Mouse (Mus musculus): Measurements from ENCODE around the gene Anks1b.
A peak's percentile ranks its signal among the peaks of the same experiment; 100 is the strongest.

Anks1b gene

GRCm38 (mm10) chr10:90380704-90381339 is 507.5 kb downstream of the Anks1b start:
- DNase-seq, result no peak

DNA sequence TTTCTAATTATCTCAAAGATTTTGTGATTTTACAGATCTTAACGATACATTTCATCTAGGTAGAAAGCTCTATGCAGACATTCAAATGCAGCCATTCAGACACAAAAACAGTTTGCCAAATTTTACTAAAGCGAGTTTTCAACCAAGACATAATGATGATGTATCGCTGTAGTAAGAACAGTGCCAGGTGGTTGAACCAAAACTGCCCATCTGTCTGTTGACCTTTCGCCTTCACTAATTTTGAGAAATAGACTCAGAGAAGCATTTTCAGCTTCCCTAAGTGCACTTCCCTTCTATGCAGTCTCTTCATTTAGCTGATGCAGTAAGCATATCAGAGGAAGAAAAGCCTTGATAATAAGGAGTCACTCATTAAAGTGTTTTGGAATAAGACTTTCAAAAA is 527.1 kb downstream of the Anks1b start:
- DNase-seq, result peak; percentile 13 to 55

- DNase-seq, result no peak
Observed at GRCm38 (mm10) chr10:90408484-90408883, 535.2 kb downstream of the Anks1b start.

DNA sequence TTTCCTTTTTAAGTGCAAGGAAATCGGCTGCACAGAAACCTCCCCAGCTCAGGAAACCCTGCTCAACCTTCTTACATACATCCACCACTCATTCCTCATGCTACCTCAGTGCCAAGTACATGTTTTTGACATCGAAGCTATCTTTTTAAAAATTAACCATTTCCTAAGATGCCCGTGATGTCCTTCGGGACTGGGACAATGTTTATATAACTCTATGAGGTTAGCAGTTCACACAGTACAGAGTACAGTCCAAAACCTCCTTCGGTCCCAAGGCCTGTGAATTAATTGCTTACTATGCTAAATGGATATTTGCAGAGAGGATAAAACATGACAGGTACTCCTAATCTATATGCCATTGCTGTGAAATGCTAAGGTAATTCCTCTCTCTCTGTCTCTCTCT is 558.2 kb downstream of the Anks1b start:
- DNase-seq, result no peak

GRCm38 (mm10) chr10:90431974-90432373 is 558.7 kb downstream of the Anks1b start:
- no peak for DNase-seq

DNA sequence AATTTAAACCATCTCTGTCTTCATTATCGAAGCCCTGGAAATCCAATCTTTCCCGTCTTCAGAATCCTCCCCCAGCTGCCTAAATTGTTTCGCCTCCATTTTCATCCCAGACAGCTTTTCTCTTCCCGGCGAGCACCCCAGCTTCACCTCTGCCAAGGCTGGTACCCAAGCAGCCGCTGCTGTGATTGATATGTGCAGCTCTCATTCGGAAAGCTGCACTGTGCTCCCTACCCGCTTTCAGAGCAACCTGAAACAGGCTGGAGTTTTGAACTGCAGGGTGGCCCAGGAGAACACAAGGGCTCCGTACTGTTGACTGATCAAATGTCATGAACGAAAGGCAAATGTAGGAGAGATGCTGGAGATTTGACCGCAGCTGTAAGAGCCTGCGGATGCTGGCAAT is 559.2 kb downstream of the Anks1b start:
- peak in 1 of 2 experiments; percentile 11 for DNase-seq

DNA sequence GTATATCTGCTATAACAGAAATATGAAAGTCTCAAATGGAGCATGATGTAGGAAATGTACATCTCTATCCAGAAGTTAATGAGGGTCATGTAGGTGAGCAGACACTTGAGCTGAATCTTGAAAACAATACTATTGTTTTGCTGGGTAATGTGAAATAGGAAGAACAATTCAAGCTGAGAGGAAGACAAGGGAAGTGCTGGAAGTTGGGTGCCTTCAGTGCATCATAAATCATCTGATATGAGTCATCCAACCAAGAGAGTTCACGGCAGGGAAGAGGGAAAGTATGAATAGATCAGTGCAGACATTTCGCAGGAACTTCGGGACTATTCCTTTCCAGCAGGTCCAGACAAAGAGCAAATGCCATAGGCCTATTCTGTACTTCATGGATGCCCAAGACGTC is 567.7 kb downstream of the Anks1b start:
- DNase-seq, result no peak

DNA sequence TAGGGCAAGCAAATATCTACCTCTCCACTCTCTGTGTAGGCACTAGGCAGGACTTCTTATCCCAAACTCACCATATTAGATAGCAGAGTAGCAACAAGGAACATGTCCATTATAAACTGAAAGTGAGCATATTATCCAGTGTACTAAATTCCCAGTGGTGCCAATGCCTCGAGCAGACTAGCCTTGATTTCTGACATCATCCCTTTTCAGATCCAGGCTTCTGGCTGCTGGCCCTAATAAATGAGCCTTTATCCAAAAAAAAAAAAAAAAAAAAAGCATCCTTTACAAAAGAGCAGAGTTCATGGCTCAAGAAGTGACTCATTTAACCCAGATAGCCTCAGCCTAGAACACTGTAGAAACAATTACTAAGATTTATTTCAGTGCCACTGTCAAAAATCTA is 568.3 kb downstream of the Anks1b start:
- no peak for DNase-seq

DNA sequence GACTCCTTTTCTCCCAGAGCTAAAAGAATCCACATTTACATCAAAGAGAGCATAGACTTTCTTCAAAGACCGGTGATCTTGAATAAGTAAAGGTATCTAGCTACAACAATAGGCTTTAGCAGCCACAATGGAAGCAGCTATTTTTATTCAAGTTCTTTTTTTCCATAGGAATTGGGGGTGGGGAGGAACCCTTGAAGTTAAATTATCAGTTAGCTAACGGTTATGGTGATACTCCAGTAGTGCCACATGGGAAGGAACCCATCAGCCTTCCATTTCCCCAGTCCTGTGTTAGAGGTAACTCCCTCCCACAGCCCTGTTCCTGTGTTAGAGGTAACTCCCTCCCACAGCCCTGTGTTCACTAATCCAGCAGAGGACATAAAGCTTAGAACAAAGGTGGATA is 591.6 kb downstream of the Anks1b start:
- DNase-seq, result no peak

- no peak for DNase-seq
Observed at GRCm38 (mm10) chr10:90465426-90465825, 592.1 kb downstream of the Anks1b start.

GRCm38 (mm10) chr10:90467546-90467945 is 594.2 kb downstream of the Anks1b start:
- DNase-seq, result no peak

GRCm38 (mm10) chr10:90493436-90493835 is 620.1 kb downstream of the Anks1b start:
- DNase-seq, result peak; percentile 41 to 59

- DNase-seq, result no peak
Observed at GRCm38 (mm10) chr10:90493996-90494642, 620.8 kb downstream of the Anks1b start.

GRCm38 (mm10) chr10:90494981-90495516 is 621.7 kb downstream of the Anks1b start:
- peak; percentile 29 to 41 for DNase-seq

DNA sequence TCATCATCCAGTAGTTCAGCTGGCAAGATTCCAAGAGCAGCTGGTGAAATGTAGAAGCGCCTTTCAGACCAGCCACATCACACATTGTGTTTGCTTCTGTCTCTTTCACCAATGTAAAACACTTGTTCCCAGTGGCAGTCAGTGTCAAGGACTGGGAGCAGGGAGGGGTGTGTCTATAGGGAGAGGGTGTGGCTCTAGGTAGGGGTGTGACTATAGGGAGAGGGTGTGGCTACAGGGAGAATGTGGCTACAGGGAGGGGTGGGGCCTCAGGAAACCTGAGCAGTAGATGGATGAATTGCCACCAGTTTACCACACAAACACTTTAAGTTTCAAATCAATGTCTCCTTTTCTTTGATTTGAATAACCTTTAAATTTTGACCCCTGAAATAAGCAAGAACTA is 634.3 kb downstream of the Anks1b start:
- no peak for DNase-seq

- no peak for DNase-seq
Observed at GRCm38 (mm10) chr10:90512801-90513200, 639.5 kb downstream of the Anks1b start.

- no peak for DNase-seq
Observed at GRCm38 (mm10) chr10:90531813-90532212, 658.5 kb downstream of the Anks1b start.

GRCm38 (mm10) chr10:90535370-90535769 is 662.1 kb downstream of the Anks1b start:
- DNase-seq, result no peak

GRCm38 (mm10) chr10:90546635-90547034 is 673.3 kb downstream of the Anks1b start:
- no peak for DNase-seq

GRCm38 (mm10) chr10:90562906-90563305 is 689.6 kb downstream of the Anks1b start:
- DNase-seq, result no peak

GRCm38 (mm10) chr10:90576191-90577098 is 703.1 kb downstream of the Anks1b start:
- DNase-seq, result peak; percentile 56 to 58

DNA sequence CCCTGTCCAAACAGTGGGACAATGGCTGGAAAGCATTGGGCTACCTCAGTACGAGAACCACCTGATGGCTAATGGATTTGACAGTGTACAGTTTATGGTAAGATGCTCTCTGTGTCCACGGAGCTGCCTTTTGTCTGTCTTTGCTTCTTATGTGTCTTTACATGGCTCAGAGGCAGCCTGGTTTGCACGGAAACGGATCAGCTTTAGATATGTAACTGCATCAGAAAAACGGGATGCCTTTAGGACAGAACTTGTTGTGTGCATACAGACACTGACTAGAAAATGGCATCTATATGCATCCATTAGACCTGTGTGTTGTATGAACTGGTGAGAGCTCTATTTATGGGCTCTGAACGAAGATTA is 703.8 kb downstream of the Anks1b start:
- no peak for DNase-seq

DNA sequence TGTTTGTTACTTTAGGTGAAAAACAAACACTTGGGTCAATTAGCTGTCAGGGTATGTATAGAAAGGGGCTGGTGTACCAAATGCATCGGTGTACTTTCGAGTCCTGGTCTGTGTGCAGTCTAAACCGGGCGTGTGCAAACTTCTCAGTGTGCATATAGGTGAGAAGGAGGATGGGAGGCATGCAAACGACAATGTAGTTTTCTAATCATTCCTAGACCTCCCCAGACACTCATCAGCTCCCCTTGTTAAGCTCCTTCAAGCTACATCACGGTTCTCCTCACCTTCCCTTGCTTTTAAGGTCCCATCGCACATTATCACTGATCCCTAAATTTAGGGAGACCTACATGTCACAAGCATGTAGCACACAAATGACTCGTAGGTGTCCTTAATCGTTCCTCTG is 704.5 kb downstream of the Anks1b start:
- DNase-seq, result no peak

Measured in cerebellum, postnatal 25 days (tissue).